Mouse (Mus musculus) cortical plate, adult 2 months (tissue): ENCODE data around the gene Cfap100.

ENCODE experiments used
- CTCF ChIP-seq: fragments of 200-500 bp; IDR thresholded peaks from 2 replicates; pipeline ENCODE4 v1.5.1; 2011; ENCODE audit warnings: mild to moderate bottlenecking, control low read depth, low read length; ENCODE audit not compliant: insufficient read depth; ENCODE audit errors: extremely low read depth
- POLR2A ChIP-seq: fragments of 200-500 bp; IDR thresholded peaks from 2 replicates; pipeline ENCODE4 v1.6.1; 2011; ENCODE audit warnings: mild to moderate bottlenecking, low read length, control low read depth; ENCODE audit not compliant: insufficient read depth; ENCODE audit errors: extremely low read depth

- TF ChIP-seq CTCF: no peak
- TF ChIP-seq POLR2A: no peak
These were observed 50.9 kb downstream of the Cfap100 start for GRCm38 (mm10) chr6:90377708-90378107.
